Mouse (Mus musculus): Measurements from ENCODE around the gene Eif3m.
"Not testable (repeated sequence)": the region's sequence is repeated elsewhere in the genome, so short reads cannot be mapped to it uniquely, and the experiment has no call there.

The Eif3m gene

DNA sequence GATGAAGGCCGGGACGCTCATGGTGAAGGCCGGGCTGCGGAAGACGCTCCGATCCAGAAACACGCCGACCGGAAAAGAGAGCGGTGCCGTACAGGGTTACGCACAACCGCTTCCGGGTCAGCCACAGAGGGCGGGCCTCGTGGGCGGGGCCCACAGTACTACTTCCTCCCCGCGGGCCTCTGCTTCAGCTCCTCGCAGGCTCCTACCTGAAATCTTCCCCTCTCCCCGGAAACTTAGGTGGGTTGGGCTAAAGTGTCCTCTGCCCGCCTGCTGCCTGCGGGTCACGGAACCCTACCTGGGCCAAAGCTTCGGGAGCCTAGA is at the start of gene Eif3m:
TSS of gene Eif3m (minus strand) at position 114 of the 321 bp plus-strand sequence.
- peak; percentile 97 for DNase-seq

GRCm38 (mm10) chr2:105062741-105063372 is 46.0 kb upstream of the Eif3m start:
- no peak for DNase-seq

GRCm38 (mm10) chr2:105058577-105059116 is 41.8 kb upstream of the Eif3m start:
- no peak for DNase-seq

DNA sequence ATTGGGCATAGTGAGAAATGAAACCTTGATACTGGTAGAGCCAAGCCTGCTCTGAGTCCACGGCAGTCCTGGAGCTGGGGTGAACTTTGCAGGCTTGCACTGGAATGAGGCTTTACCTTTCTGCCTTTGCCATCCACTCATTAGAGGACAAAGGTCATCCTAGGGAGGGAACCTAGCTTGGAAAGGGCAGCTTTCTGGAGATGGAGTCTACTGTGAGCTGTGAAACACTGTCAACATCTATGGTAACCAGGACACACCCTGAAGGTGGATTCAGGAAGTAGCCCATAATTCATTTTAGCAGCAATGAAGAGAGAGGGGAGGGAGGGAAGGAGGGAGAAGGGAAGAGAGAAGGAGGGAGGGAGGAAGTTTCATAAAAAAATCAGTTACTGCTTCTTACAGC is 38.6 kb upstream of the Eif3m start:
- no peak for DNase-seq

- no peak for DNase-seq
Measured at GRCm38 (mm10) chr2:105048301-105048700, 31.4 kb upstream of the Eif3m start.

DNA sequence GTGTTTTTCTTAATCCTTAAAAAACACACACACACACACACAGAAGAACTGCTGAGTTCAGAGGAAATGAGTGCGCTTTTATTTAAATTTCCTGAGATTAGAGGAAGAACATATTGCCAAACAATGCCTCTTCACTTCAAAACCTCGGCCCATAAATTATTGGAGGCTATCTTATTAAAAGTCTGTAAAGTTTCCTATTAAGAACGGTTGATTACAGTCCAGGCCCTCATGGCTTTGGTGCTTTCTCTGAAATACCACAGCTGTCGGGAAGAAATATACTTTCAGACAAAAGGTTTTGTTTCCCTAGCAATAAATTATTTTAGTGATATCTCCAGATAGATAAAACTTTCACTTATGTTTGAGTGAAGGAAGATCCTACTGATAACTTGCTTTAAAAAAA is 26.3 kb upstream of the Eif3m start:
- DNase-seq, result peak; percentile 26

- peak; percentile 38 for DNase-seq
Measured at GRCm38 (mm10) chr2:105040859-105041258, 24.0 kb upstream of the Eif3m start.

GRCm38 (mm10) chr2:105038879-105039278 is 22.0 kb upstream of the Eif3m start:
- no peak for DNase-seq

- DNase-seq, result no peak
Measured at GRCm38 (mm10) chr2:105037956-105038569, 21.2 kb upstream of the Eif3m start.

DNA sequence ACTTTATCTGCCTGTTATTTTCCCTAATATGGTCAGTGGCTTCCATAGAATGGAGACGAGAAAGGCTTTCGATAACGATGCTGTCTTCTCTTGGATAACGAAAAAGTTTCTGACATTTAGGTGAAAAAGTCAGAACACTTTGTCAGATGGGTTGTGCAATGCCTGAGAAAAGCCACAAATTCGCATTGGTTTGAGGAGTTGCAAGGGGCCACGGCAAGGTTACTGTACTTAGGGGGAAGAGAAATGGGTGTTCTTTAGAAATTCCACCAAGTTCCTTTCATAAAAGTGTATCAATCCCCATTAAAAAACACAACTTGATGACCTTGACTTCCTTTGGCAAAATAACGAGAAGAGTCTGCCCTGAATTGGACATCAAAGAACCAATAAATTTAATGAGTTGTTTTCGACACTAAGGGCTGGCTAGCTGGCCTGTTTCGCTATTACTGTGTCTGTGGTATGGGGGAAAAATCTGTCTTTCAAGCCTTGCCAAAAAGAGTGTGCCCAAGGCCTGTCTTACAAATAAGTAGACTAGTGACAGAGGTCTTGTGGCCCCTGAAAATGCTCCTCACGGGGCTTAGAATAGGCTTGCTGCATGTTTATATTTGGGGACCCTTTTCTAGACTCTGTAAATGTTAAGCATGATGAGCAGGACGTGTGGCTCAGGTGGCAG is 19.7 kb upstream of the Eif3m start:
- DNase-seq, result no peak

- DNase-seq, result no peak
Measured at GRCm38 (mm10) chr2:105035985-105036384, 19.1 kb upstream of the Eif3m start.

DNA sequence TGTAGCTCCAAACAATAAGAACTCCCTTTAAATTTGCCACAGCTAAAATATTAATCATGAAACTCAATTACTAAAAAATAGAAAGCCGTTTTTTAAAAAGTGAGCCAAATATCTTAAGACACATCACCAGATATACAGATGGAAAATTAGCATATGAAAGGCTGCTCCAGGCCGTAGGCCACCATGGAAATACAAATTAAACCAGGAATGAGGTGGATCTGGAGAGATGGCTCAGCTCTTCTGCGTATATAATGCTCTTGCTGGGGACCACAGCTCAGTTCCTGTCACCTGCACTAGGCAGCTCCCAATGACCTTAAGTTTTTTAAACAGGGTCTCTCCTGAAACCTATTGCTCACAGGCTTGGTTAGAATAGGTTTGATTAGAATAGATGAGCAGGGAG is 17.2 kb upstream of the Eif3m start:
- DNase-seq, result no peak

DNA sequence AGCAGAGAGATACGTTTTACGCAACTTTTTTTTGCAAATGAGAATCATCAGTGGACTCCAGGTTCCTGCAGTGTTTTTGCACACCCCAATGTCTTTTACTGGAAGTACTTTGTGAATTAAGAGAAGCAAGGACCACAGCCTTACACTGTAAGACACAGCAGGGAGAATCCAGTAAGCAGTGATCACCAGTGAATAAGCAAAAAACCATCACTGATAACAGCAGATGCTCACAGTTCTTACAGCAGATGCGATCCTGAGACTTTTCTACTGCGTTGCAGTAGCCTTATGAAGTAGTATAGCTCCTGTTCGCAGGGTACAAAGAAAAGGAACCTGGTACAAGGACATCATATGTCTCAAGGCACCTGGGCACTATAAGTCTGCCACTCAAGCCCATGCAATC is 13.6 kb upstream of the Eif3m start:
- DNase-seq, result no peak

DNA sequence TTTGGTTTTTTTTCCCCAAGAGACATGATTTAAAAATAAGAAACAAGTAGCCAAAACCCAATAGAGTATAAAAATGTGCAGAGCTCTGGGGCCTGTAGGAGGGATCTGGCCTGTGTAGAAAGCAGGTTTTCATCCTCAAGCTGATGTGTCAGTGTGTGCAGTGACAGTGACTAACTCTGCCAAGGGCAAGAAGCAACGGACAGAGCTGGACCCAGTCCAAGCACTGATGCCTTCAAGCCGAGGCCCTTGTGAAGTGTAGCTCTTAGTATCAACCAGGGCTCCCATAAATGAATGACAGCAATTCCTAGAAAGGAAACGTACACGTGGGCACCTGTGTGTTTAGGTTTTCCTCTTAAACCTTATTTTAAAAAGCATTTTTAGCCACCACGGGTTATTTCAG is 11.9 kb upstream of the Eif3m start:
- DNase-seq, result peak; percentile 33

GRCm38 (mm10) chr2:105026950-105027695 is 10.2 kb upstream of the Eif3m start:
- peak; percentile 33 for DNase-seq

GRCm38 (mm10) chr2:105025610-105026009 is 8.7 kb upstream of the Eif3m start:
- DNase-seq, result not testable (repeated sequence)

GRCm38 (mm10) chr2:105023815-105024214 is 6.9 kb upstream of the Eif3m start:
- DNase-seq, result no peak

DNA sequence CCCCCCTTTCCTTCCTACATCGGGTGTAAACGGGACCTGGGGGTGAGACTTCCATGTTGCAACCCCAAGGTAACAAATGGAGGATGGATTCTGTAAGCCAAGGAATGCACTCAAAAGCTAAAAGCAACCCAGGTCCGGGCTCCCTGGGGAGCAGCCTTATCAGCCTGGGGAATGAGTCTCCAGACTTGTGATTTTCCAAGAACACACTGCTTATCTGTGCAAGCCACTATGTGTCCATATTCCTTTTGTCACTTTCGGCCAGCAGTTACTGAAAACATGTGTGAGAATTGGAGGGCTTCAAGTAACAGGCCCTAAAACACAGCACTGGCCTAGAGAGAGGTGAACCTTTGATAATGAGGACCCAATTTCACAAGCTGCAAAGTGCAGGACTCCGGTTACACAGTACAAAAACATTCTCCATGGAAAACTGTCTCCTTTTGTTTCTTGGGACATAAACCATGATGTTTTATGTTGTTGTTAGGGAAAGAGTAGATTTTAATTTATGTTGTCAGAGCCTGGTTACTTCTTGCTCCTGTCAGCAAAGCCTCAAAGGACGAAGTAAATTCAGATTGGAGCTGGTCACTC is 6.2 kb upstream of the Eif3m start:
- no peak for DNase-seq

DNA sequence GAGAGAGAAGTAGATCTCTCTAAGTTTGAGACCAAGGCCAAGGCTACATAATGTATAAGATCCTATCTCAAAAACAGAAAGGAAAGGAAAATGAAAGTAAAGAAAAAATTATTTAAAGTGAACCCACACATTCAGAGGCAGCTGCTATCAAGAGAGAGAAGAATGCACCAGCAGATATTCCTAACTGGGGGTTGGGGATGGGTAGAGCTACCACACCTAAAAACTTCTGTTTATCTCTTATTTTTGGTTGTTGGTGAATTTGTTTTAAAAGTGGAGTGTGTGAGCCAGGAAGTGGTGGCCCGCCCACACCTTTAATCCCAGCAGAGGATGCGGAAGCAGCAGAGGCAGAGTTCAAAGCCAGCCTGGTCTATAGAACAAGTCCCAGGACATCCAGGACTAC is 5.0 kb upstream of the Eif3m start:
- DNase-seq, result no peak

GRCm38 (mm10) chr2:105021256-105021655 is 4.4 kb upstream of the Eif3m start:
- DNase-seq, result no peak

DNA sequence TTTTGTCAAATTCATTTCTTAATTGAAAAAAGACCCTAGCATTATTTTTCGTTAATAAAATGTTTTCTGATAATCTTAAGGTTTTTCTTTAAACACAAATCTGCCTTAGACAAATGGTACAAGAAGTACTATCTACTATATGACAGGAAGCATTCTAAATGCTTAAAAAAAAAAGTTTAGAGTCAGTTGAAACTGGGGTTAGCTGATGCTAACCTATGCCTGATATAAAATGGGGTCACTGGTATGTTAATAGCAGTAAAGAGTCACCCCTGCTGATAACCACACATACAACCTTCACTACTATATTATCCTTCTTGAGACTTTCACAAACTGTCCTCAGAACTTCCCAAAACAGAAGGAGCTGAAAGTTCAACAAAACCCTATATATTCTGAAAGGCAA is 2.6 kb upstream of the Eif3m start:
- DNase-seq, result no peak

GRCm38 (mm10) chr2:105017802-105018201 is 922 bp upstream of the Eif3m start:
- DNase-seq, result no peak

Measured in kidney, postnatal 10 days (tissue).